Mouse (Mus musculus) ES-Bruce4 (cell line): ENCODE results near the gene Gm11060.

Experiments
- CTCF ChIP-seq: IDR thresholded peaks from one replicate; pipeline ENCODE4 v1.8.1; 2011; ENCODE audit warnings: low read depth, low read length
- EP300 ChIP-seq: IDR thresholded peaks from 2 replicates; pipeline ENCODE4 v1.6.1; 2011; ENCODE audit warnings: low read depth, low read length; ENCODE audit not compliant: insufficient read depth
- POLR2A ChIP-seq: IDR thresholded peaks from one replicate; pipeline ENCODE4 v1.8.1; 2011; ENCODE audit warnings: low read length; ENCODE audit not compliant: insufficient read depth

- TF ChIP-seq POLR2A, result no peak
- peak; percentile 32 for TF ChIP-seq CTCF
- no peak for TF ChIP-seq EP300
These were observed 19.3 kb upstream of the Gm11060 start for GRCm38 (mm10) chr2:105072496-105072895.
